Mouse (Mus musculus) kidney, embryonic 16.5 days (tissue): ENCODE measurements around the gene Pafah2. TPM values are rescaled to one million over a fixed set of nuclear protein-coding genes. Genes with fewer than 3 reads are reported as not detected.
"Not testable (repeated sequence)": the region's sequence is repeated elsewhere in the genome, so short reads cannot be mapped to it uniquely, and the experiment has no call there.

Experiments used
- ATAC-seq: fragments of 200-750 bp; cut with Nextera tagmentation; 2 replicates; pipeline ENCODE4 v1.8.0; 2017; ENCODE audit warnings: moderate TSS enrichment; ENCODE audit not compliant: low FRiP score, low TSS enrichment
- H3K27ac ChIP-seq: fragments of 300-500 bp; sonication (generic); 2 replicates; pipeline ENCODE4 v1.5.1; 2014; ENCODE audit warnings: low read length
- H3K27me3 ChIP-seq: fragments of 300-500 bp; sonication (generic); 2 replicates; pipeline ENCODE4 v1.6.1; 2014; ENCODE audit warnings: low read length, control low read depth, mixed read lengths; ENCODE audit not compliant: insufficient read depth
- H3K36me3 ChIP-seq: fragments of 300-500 bp; sonication (generic); 2 replicates; pipeline ENCODE4 v1.6.1; 2014; ENCODE audit warnings: low read length, control low read depth, mixed read lengths; ENCODE audit not compliant: insufficient read depth
- H3K4me1 ChIP-seq: fragments of 300-500 bp; sonication (generic); 2 replicates; pipeline ENCODE4 v1.6.1; 2014; ENCODE audit warnings: low read length, control low read depth, mixed read lengths; ENCODE audit not compliant: insufficient read depth
- H3K4me2 ChIP-seq: fragments of 300-500 bp; sonication (generic); replicated peaks from 2 replicates; pipeline ENCODE4 v1.6.1; 2014; ENCODE audit warnings: low read depth, low read length
- H3K4me3 ChIP-seq: fragments of 300-500 bp; sonication (generic); 2 replicates; pipeline ENCODE4 v1.5.1; 2014; ENCODE audit warnings: mild to moderate bottlenecking, low read length
- H3K9ac ChIP-seq: fragments of 300-500 bp; sonication (generic); replicated peaks from 2 replicates; pipeline ENCODE4 v1.6.1; 2014; ENCODE audit warnings: low read length
- H3K9me3 ChIP-seq: fragments of 300-500 bp; sonication (generic); 2 replicates; pipeline ENCODE4 v1.6.1; 2016; ENCODE audit warnings: low read length, control low read depth
- WGBS: fragments of 180-500 bp; shearing (Covaris S2); extraction: QIAGEN DNeasy Blood & Tissue Kit; methylation state at CpG from one replicate; pipeline ENCODE4 v1.1.7; 2014; 5-methylcytosine and 5-hydroxymethylcytosine counted together
- polyA plus RNA-seq: library from polyadenylated mRNA; unstranded; fragments of >200 nt; fragmentation: Nextera tagmentation; extraction: Ambion mirVana; gene quantifications from 2 replicates; pipeline ENCODE4 v1.2.1, GENCODE M21; 2015

Gene Pafah2
- polyA plus RNA-seq, 1 experiment from 2014 or later = 20.1 TPM

- H3K36me3 ChIP-seq = no peaks in the 10 kb centered on the region
- under 1% methylated on average over 17 of the region's 17 CpGs for WGBS
- peaks cover 23% of the 10 kb centered on the region for H3K4me1 ChIP-seq
- no peak overlapping the region for H3K27ac ChIP-seq
- ATAC-seq = 0 out of 2 replicates have a peak, but pooled peaks have one; percentile 12
- no peaks in the 10 kb centered on the region for H3K9me3 ChIP-seq
- H3K9ac ChIP-seq = peak overlapping the region; percentile 31
- H3K4me3 ChIP-seq = peak overlapping the region; percentile 55
- peaks cover 32% of the 10 kb centered on the region for H3K27me3 ChIP-seq
- peak overlapping the region; percentile 94 for H3K4me2 ChIP-seq
Observed at GRCm38 (mm10) chr4:134371316-134371855, 24.7 kb upstream of the Pafah2 start.

- no peak overlapping the region for H3K27ac ChIP-seq
- peak overlapping the region; percentile 55 for H3K4me3 ChIP-seq
- peaks cover 32% of the 10 kb centered on the region for H3K27me3 ChIP-seq
- under 1% methylated on average over 16 of the region's 16 CpGs for WGBS
- no peaks in the 10 kb centered on the region for H3K9me3 ChIP-seq
- peak overlapping the region; percentile 94 for H3K4me2 ChIP-seq
- H3K4me1 ChIP-seq = peaks cover 23% of the 10 kb centered on the region
- H3K9ac ChIP-seq = peak overlapping the region; percentile 53; the same call in 1 of the 2 replicates
- H3K36me3 ChIP-seq = no peaks in the 10 kb centered on the region
- ATAC-seq = peak; percentile 77; the same call in 1 of the 2 replicates
Observed at GRCm38 (mm10) chr4:134372294-134372747, 23.8 kb upstream of the Pafah2 start.

DNA sequence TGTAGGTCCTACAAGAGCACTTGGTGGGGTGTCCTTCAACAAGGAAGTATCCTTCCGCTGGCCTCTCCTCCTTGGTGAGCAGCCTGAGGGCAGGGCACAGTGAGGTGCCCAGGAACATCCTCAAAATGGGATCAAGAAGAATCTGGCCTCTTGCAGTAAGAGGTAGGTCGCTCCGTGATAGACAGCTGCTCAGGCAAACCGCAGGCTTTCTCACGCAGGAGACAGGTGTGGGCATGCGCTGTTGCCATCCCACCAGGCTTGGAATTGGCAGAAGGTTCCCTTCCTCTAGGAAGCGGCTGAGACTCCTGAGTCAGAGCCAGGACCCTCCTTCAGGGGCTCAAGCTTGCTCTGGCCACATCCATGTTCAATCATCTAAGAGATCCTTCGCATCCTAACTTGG is 22.8 kb upstream of the Pafah2 start:
- Histone ChIP-seq H3K4me3 (no peak overlapping the region), H3K36me3 (no peaks in the 10 kb centered on the region), H3K4me1 (peaks cover 23% of the 10 kb centered on the region), H3K27me3 (peaks cover 32% of the 10 kb centered on the region), H3K9ac (no peak overlapping the region), H3K9me3 (no peaks in the 10 kb centered on the region), H3K27ac (no peak overlapping the region), H3K4me2 (no peak overlapping the region)
- no peak for ATAC-seq
- 83% methylated on average over 8 of the region's 8 CpGs for WGBS

- peaks cover 23% of the 10 kb centered on the region for H3K4me1 ChIP-seq
- H3K27me3 ChIP-seq = peaks cover 30% of the 10 kb centered on the region
- H3K9ac ChIP-seq = no peak overlapping the region
- no peak overlapping the region for H3K27ac ChIP-seq
- ATAC-seq = no peak
- H3K36me3 ChIP-seq = no peaks in the 10 kb centered on the region
- no peak overlapping the region for H3K4me2 ChIP-seq
- H3K9me3 ChIP-seq = no peaks in the 10 kb centered on the region
- no peak overlapping the region for H3K4me3 ChIP-seq
- WGBS = 48% methylated on average over 1 of the region's 1 CpGs
Observed at GRCm38 (mm10) chr4:134374306-134374705, 21.8 kb upstream of the Pafah2 start.

DNA sequence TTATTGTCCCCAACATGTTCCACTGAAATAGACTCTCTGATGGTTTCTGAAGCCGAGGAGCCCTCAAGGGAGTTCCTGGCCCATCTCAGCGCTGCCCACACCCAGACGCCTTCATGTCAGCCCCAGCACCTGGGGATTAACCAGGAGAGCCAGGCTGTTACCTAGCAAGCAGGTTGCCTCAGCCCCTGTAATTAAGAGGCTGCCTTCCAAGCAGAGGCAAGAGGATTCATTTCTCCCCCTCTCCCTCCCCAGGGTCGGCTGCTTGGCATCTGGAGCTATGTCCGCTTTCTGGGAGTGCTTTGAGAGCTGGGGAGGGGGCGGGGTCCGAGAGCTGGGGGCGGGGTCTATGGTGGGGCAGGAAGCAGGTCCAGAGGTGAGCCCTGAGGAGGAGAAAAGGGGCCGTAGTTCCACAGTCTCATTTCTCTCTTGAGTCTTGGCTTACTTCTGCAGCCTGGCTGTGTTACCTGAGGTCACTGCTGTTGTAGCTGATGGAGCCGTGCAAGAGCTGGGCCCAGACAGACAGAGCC is 18.0 kb upstream of the Pafah2 start:
- WGBS = 36% methylated on average over 10 of the region's 10 CpGs
- no peaks in the 10 kb centered on the region for H3K4me1 ChIP-seq
- no peak overlapping the region for H3K4me2 ChIP-seq
- no peaks in the 10 kb centered on the region for H3K27me3 ChIP-seq
- H3K36me3 ChIP-seq = no peaks in the 10 kb centered on the region
- H3K4me3 ChIP-seq = no peak overlapping the region
- H3K9ac ChIP-seq = no peak overlapping the region
- H3K9me3 ChIP-seq = no peaks in the 10 kb centered on the region
- ATAC-seq = no peak
- no peak overlapping the region for H3K27ac ChIP-seq

- Histone ChIP-seq H3K27ac (no peak overlapping the region), H3K36me3 (no peaks in the 10 kb centered on the region), H3K4me1 (no peaks in the 10 kb centered on the region), H3K4me2 (no peak overlapping the region), H3K9me3 (no peaks in the 10 kb centered on the region), H3K9ac (no peak overlapping the region), H3K4me3 (no peak overlapping the region), H3K27me3 (no peaks in the 10 kb centered on the region)
- no peak for ATAC-seq
- WGBS = 80% methylated on average over 8 of the region's 8 CpGs
Observed at GRCm38 (mm10) chr4:134379510-134379909, 16.6 kb upstream of the Pafah2 start.

- H3K36me3 ChIP-seq, H3K4me1 ChIP-seq, H3K27ac ChIP-seq, H3K9me3 ChIP-seq, H3K9ac ChIP-seq, H3K27me3 ChIP-seq, H3K4me3 ChIP-seq, H3K4me2 ChIP-seq, ATAC-seq: not testable (repeated sequence)
- 95% methylated on average over 2 of the region's 6 CpGs for WGBS
Observed at GRCm38 (mm10) chr4:134383750-134384149, 12.4 kb upstream of the Pafah2 start, which contains the start of gene Extl1. Extl1 (minus strand) TSS chr4:134383850.

DNA sequence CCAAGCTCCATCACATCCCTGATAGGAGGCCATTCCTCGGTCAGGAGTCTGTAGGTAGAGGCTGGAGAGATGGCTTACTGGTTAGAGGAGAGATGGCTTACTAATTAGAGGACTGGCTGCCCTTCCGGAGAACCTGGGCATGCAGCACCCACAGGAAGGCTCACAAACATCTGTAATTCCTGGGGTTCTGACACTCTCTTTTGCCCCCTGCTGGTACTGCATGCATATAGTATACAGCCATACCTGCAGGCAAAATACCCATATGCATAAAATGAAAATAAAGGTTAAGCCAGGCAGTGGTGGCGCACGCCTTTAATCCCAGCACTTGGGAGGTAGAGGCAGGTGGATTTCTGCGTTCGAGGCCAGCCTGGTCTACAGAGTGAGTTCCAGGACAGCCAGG is 8.9 kb upstream of the Pafah2 start:
- H3K9me3 ChIP-seq = no peaks in the 10 kb centered on the region
- no peaks in the 10 kb centered on the region for H3K27me3 ChIP-seq
- H3K9ac ChIP-seq = no peak overlapping the region
- no peak overlapping the region for H3K4me2 ChIP-seq
- WGBS = 70% methylated on average over 6 of the region's 6 CpGs
- H3K36me3 ChIP-seq = no peaks in the 10 kb centered on the region
- H3K27ac ChIP-seq = no peak overlapping the region
- no peak for ATAC-seq
- no peaks in the 10 kb centered on the region; the same call in 1 of the 2 replicates for H3K4me1 ChIP-seq
- H3K4me3 ChIP-seq = no peak overlapping the region

- H3K27ac ChIP-seq = no peak overlapping the region
- no peak overlapping the region for H3K4me2 ChIP-seq
- H3K27me3 ChIP-seq = no peaks in the 10 kb centered on the region
- H3K9ac ChIP-seq = no peak overlapping the region
- H3K4me1 ChIP-seq = peaks cover 3% of the 10 kb centered on the region; the same call in 1 of the 2 replicates
- H3K36me3 ChIP-seq = no peaks in the 10 kb centered on the region
- H3K9me3 ChIP-seq = no peaks in the 10 kb centered on the region
- H3K4me3 ChIP-seq = no peak overlapping the region
- no peak for ATAC-seq
- 10% methylated on average over 5 of the region's 5 CpGs for WGBS
Observed at GRCm38 (mm10) chr4:134388397-134388796, 7.7 kb upstream of the Pafah2 start.

DNA sequence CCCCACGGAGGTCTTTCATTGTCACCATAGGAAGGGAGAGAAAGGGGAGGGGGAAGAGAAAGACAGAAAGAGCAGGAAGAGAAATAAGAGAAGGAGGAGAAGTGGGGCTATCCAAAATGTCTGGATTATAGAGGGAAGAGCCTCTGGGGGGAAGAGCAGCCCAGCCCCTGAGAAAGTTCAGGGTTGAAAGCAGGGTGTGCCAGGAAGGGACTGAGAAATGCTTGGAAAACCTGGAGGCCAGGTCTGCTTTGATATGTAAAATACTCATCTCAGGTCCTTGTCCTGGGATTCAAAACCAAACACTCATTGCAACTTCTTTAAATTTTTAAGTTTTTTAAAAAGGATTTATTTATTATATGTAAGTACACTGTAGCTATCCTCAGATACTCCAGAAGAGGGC is 4.5 kb upstream of the Pafah2 start:
- Histone ChIP-seq H3K4me1 (peaks cover 3% of the 10 kb centered on the region; the same call in 1 of the 2 replicates), H3K9ac (no peak overlapping the region), H3K36me3 (no peaks in the 10 kb centered on the region), H3K4me2 (no peak overlapping the region), H3K27me3 (no peaks in the 10 kb centered on the region), H3K27ac (no peak overlapping the region), H3K4me3 (no peak overlapping the region), H3K9me3 (no peaks in the 10 kb centered on the region)
- 100% methylated on average over 1 of the region's 1 CpGs for WGBS
- no peak for ATAC-seq
